Mouse (Mus musculus) kidney, adult 2 months (tissue): ENCODE data around the gene Zdhhc19.

Experiments used
- CTCF ChIP-seq: fragments of 200-500 bp; conservative IDR thresholded peaks from 2 replicates; pipeline ENCODE4 v1.5.1; 2011; ENCODE audit warnings: low read depth, mild to moderate bottlenecking, control low read depth, low read length, moderate library complexity, mixed read lengths; ENCODE audit not compliant: insufficient read depth, insufficient read length
- POLR2A ChIP-seq: fragments of 200-500 bp; IDR thresholded peaks from one replicate; pipeline ENCODE4 v1.6.1; 2011; ENCODE audit warnings: low read depth, low read length, control low read depth

DNA sequence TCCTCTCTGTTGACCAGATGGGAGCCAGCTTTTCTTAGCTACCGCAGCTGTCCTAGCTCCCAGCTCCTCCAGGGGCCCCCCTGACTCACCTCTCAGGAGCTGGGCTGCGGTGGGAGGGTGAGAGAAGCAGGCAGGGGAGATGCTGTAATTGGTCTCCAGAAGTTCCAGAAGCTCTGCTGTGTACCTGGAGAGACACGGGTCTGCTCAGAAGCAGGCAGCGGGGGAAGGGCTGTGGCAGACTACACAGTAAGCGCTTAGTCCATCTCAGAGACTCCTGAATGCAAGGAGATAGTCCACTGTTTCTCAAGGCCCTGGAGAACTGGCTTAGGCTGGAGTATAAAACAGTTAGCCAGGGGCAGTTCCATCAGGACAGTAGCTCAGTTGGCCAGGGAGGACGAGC, 10.0 kb upstream of the Zdhhc19 start:
- TF ChIP-seq POLR2A = no peak
- no peak for TF ChIP-seq CTCF
